Mouse (Mus musculus) urinary bladder, adult 2 months (tissue): ENCODE data around the gene U2af1l4. TPM values are rescaled to one million over a fixed set of nuclear protein-coding genes. Genes with fewer than 3 reads are reported as not detected.

Experiments
- DNase-seq: peaks from one replicate; pipeline ENCODE4 v3.0.0; 2022; ENCODE audit warnings: low spot score
- polyA plus RNA-seq: library from polyadenylated mRNA; depleted of rRNA; stranded (reverse); fragments of >200 nt; gene quantifications from 2 replicates; pipeline ENCODE4 v1.2.3, GENCODE M21; 2012; rRNA removed

The U2af1l4 gene
- 69.1 and 74.1 TPM in 2 replicates for polyA plus RNA-seq

- peak; percentile 73 for DNase-seq
Measured at GRCm38 (mm10) chr7:30563117-30563905, at the start of gene U2af1l4, which contains the start of the genes Gm49396 and Psenen. Gene U2af1l4, plus strand, starts transcription at chr7:30563301. Gene Gm49396, plus strand, starts transcription at chr7:30563344. Gene Psenen, minus strand, starts transcription at chr7:30563627.

GRCm38 (mm10) chr7:30515003-30515760 is 47.9 kb upstream of the U2af1l4 start:
- DNase-seq, result no peak

- DNase-seq, result no peak
Measured at GRCm38 (mm10) chr7:30518325-30518724, 44.8 kb upstream of the U2af1l4 start.

GRCm38 (mm10) chr7:30520396-30520795 is 42.7 kb upstream of the U2af1l4 start:
- DNase-seq, result no peak

GRCm38 (mm10) chr7:30520856-30521255 is 42.2 kb upstream of the U2af1l4 start:
- no peak for DNase-seq

- DNase-seq, result no peak
Measured at GRCm38 (mm10) chr7:30522871-30523270, 40.2 kb upstream of the U2af1l4 start.

GRCm38 (mm10) chr7:30524487-30524886 is 38.6 kb upstream of the U2af1l4 start:
- DNase-seq, result no peak

- no peak for DNase-seq
Measured at GRCm38 (mm10) chr7:30525954-30526353, 37.1 kb upstream of the U2af1l4 start.

- no peak for DNase-seq
Measured at GRCm38 (mm10) chr7:30526399-30526798, 36.7 kb upstream of the U2af1l4 start.

- DNase-seq, result no peak
Measured at GRCm38 (mm10) chr7:30526981-30527380, 36.1 kb upstream of the U2af1l4 start.

- DNase-seq, result no peak
Measured at GRCm38 (mm10) chr7:30531291-30531815, 31.7 kb upstream of the U2af1l4 start.

GRCm38 (mm10) chr7:30532931-30533330 is 30.2 kb upstream of the U2af1l4 start:
- no peak for DNase-seq

GRCm38 (mm10) chr7:30533941-30534632 is 29.0 kb upstream of the U2af1l4 start:
- DNase-seq, result no peak

GRCm38 (mm10) chr7:30534633-30535577 is 28.2 kb upstream of the U2af1l4 start, which contains the start of gene Arhgap33:
Gene Arhgap33, minus strand, starts transcription at chr7:30535060.
- DNase-seq, result peak; percentile 86

- no peak for DNase-seq
Measured at GRCm38 (mm10) chr7:30540572-30540971, 22.5 kb upstream of the U2af1l4 start.

GRCm38 (mm10) chr7:30544327-30544726 is 18.8 kb upstream of the U2af1l4 start:
- no peak for DNase-seq

GRCm38 (mm10) chr7:30549880-30550279 is 13.2 kb upstream of the U2af1l4 start:
- DNase-seq, result no peak

- DNase-seq, result no peak
Measured at GRCm38 (mm10) chr7:30550603-30551002, 12.5 kb upstream of the U2af1l4 start.

GRCm38 (mm10) chr7:30551445-30552101 is 11.5 kb upstream of the U2af1l4 start:
- no peak for DNase-seq
